Mouse (Mus musculus) spleen, adult 2 months (tissue): Measurements from ENCODE around the gene Fbxo46.

Experiments
- CTCF ChIP-seq: fragments of 200-500 bp; IDR thresholded peaks from 2 replicates; pipeline ENCODE4 v1.5.1; 2011; ENCODE audit warnings: mild to moderate bottlenecking, inconsistent platforms; ENCODE audit not compliant: insufficient read depth, insufficient read length, insufficient replicate concordance; ENCODE audit errors: extremely low read depth
- POLR2A ChIP-seq: fragments of 200-500 bp; IDR thresholded peaks from 2 replicates; pipeline ENCODE4 v1.6.1; 2011; ENCODE audit warnings: low read depth, low read length, inconsistent platforms

DNA sequence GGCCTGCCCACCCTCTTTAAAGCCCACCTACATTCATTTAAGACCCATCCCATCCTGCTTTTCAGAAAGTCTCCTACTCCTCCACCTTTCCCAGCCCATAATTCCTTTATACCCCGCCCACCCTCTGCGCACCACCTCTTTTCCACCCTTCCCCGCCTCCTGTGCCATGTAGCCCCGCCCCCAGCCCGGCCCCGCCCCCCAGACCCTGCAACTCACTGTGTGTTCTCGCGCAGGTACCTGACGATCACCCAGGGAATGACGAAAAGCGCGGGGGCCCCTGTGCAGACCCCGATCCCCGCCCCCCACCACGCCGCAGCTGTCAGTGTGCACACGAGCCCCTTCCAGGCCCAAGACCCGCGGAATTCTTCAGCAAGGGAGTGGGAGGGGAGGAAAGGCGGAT lies 40.5 kb downstream of the Fbxo46 start:
- TF ChIP-seq CTCF (no peak), POLR2A (no peak)
